Mouse (Mus musculus): ENCODE results near the gene Trpm8. TPM values are rescaled to one million over a fixed set of nuclear protein-coding genes. Genes with fewer than 3 reads are reported as not detected.

The Trpm8 gene
- polyA plus RNA-seq, 1 experiment from 2014 or later, result not detected

DNA sequence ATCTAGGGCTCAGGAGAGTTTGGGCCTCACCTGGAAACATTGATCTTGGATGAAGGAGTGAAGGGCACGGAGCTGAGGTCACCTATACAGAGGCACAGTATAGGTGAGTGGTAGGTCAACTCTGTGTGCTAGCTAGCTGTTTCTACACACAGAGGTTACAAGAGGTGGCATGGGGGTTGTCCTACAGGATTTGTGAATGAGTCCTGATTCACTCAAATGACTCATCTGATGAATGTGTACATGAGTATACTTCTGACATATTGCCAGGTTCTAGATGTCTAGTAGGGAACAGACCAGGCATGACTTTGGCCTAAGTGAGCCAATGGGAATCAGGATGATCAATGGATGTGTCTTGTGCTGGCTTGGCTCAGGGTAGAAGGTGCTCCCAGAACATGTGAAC is 39.8 kb downstream of the Trpm8 start:
- Histone ChIP-seq H3K9me3 (ENCODE audit: control insufficient read depth) (no peaks in the 10 kb centered on the region), H3K4me2 (replicated peaks; ENCODE audit: low read depth) (no peak overlapping the region), H3K4me3 (ENCODE audit: low read depth, low read length) (no peak overlapping the region), H3K27me3 (replicated peaks; ENCODE audit: control insufficient read depth, insufficient read depth, low read length) (no peaks in the 10 kb centered on the region), H3K36me3 (ENCODE audit: control insufficient read depth, insufficient read depth) (no peaks in the 10 kb centered on the region), H3K9ac (ENCODE audit: low read depth, low read length) (no peak overlapping the region), H3K27ac (ENCODE audit: low read depth, low read length) (no peak overlapping the region), H3K4me1 (replicated peaks; ENCODE audit: control insufficient read depth, insufficient read depth, low read length) (no peaks in the 10 kb centered on the region)
- no peak for TF ChIP-seq CTCF (IDR thresholded peaks at IDR 0.05; ENCODE audit: low read depth)
- 71% methylated on average over 1 of the region's 1 CpGs for WGBS
- no peak for ATAC-seq

- 75% methylated on average over 6 of the region's 6 CpGs for WGBS
- TF ChIP-seq CTCF (IDR thresholded peaks at IDR 0.05; ENCODE audit: low read depth), result peak; percentile 93
- H3K4me1 ChIP-seq (replicated peaks; ENCODE audit: control insufficient read depth, insufficient read depth, low read length), result no peaks in the 10 kb centered on the region
- no peaks in the 10 kb centered on the region for H3K36me3 ChIP-seq (ENCODE audit: control insufficient read depth, insufficient read depth)
- no peak overlapping the region for H3K9ac ChIP-seq (ENCODE audit: low read depth, low read length)
- no peak overlapping the region for H3K4me2 ChIP-seq (replicated peaks; ENCODE audit: low read depth)
- ATAC-seq, result no peak
- no peaks in the 10 kb centered on the region for H3K27me3 ChIP-seq (replicated peaks; ENCODE audit: control insufficient read depth, insufficient read depth, low read length)
- H3K4me3 ChIP-seq (ENCODE audit: low read depth, low read length), result no peak overlapping the region
- H3K27ac ChIP-seq (ENCODE audit: low read depth, low read length), result no peak overlapping the region
- H3K9me3 ChIP-seq (ENCODE audit: control insufficient read depth), result no peaks in the 10 kb centered on the region
These were observed 41.1 kb downstream of the Trpm8 start for GRCm38 (mm10) chr1:88318531-88319060.

DNA sequence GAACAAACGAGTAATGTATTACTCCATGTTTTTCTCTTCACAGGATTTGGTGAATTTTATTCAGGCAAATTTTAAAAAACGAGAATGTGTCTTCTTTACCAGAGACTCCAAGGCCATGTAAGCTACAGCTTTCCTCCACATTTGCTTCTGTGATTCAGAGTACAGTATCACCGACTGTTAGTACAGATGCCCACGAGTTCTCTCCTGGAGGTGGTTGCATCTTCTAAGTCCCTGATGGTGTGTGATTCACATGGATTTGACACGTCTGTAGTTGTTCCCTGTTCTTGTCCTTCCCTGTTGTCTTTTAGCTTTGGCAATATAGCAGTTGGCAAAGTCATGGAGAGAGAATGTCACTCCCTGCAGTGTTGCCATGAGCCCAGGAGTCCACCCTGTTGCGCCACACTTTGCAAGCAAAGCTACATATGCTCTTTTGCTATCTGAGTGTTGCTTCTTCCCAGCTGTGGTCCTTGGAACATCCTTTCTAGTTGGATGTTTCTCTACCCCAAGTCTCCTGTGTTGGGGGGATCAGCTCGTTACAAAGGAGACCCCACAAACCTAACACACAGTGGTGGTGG is 43.4 kb downstream of the Trpm8 start:
- no peak overlapping the region for H3K9ac ChIP-seq (ENCODE audit: low read depth, low read length)
- H3K4me3 ChIP-seq (ENCODE audit: low read depth, low read length), result no peak overlapping the region
- no peak for ATAC-seq
- no peaks in the 10 kb centered on the region for H3K27me3 ChIP-seq (replicated peaks; ENCODE audit: control insufficient read depth, insufficient read depth, low read length)
- H3K27ac ChIP-seq (ENCODE audit: low read depth, low read length), result no peak overlapping the region
- TF ChIP-seq CTCF (IDR thresholded peaks at IDR 0.05; ENCODE audit: low read depth), result no peak
- no peaks in the 10 kb centered on the region for H3K36me3 ChIP-seq (ENCODE audit: control insufficient read depth, insufficient read depth)
- 83% methylated on average over 7 of the region's 7 CpGs for WGBS
- no peaks in the 10 kb centered on the region for H3K9me3 ChIP-seq (ENCODE audit: control insufficient read depth)
- no peaks in the 10 kb centered on the region for H3K4me1 ChIP-seq (replicated peaks; ENCODE audit: control insufficient read depth, insufficient read depth, low read length)
- H3K4me2 ChIP-seq (replicated peaks; ENCODE audit: low read depth), result no peak overlapping the region

DNA sequence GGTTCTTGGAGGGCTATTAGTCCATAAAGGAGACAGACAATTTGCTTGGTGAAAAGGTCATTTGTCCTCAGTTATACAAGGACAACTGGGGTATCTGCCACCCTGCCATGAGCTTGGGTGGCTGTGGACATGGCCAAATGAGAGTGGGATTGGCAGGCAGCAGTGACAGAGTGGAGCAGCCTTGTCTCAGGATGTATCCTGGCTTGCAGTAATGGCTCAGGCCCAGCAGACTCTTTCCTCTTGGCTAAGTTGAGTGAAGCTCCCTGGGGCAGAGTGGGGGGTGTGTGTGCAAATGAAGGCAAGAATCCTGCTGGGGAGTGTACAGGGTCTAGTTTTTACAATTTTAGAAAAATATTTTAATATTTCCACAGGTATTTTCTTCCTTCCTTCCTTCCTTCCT is 44.7 kb downstream of the Trpm8 start:
- Histone ChIP-seq H3K4me1 (replicated peaks; ENCODE audit: control insufficient read depth, insufficient read depth, low read length) (no peaks in the 10 kb centered on the region), H3K9me3 (ENCODE audit: control insufficient read depth) (no peaks in the 10 kb centered on the region), H3K9ac (ENCODE audit: low read depth, low read length) (no peak overlapping the region), H3K27ac (ENCODE audit: low read depth, low read length) (no peak overlapping the region), H3K27me3 (replicated peaks; ENCODE audit: control insufficient read depth, insufficient read depth, low read length) (no peaks in the 10 kb centered on the region), H3K4me3 (ENCODE audit: low read depth, low read length) (no peak overlapping the region), H3K36me3 (ENCODE audit: control insufficient read depth, insufficient read depth) (no peaks in the 10 kb centered on the region), H3K4me2 (replicated peaks; ENCODE audit: low read depth) (no peak overlapping the region)
- no peak for ATAC-seq
- no peak for TF ChIP-seq CTCF (IDR thresholded peaks at IDR 0.05; ENCODE audit: low read depth)

GRCm38 (mm10) chr1:88323101-88323500 is 45.6 kb downstream of the Trpm8 start:
- 78% methylated on average over 3 of the region's 3 CpGs for WGBS
- Histone ChIP-seq H3K9ac (ENCODE audit: low read depth, low read length) (no peak overlapping the region), H3K9me3 (ENCODE audit: control insufficient read depth) (no peaks in the 10 kb centered on the region), H3K4me3 (ENCODE audit: low read depth, low read length) (no peak overlapping the region), H3K27me3 (replicated peaks; ENCODE audit: control insufficient read depth, insufficient read depth, low read length) (no peaks in the 10 kb centered on the region), H3K36me3 (ENCODE audit: control insufficient read depth, insufficient read depth) (no peaks in the 10 kb centered on the region), H3K4me2 (replicated peaks; ENCODE audit: low read depth) (no peak overlapping the region), H3K4me1 (replicated peaks; ENCODE audit: control insufficient read depth, insufficient read depth, low read length) (no peaks in the 10 kb centered on the region), H3K27ac (ENCODE audit: low read depth, low read length) (no peak overlapping the region)
- TF ChIP-seq CTCF (IDR thresholded peaks at IDR 0.05; ENCODE audit: low read depth), result no peak
- ATAC-seq, result no peak

- H3K4me3 ChIP-seq (ENCODE audit: low read depth, low read length), result no peak overlapping the region
- ATAC-seq, result no peak
- TF ChIP-seq CTCF (IDR thresholded peaks at IDR 0.05; ENCODE audit: low read depth), result no peak
- H3K27me3 ChIP-seq (replicated peaks; ENCODE audit: control insufficient read depth, insufficient read depth, low read length), result no peaks in the 10 kb centered on the region
- no peak overlapping the region for H3K27ac ChIP-seq (ENCODE audit: low read depth, low read length)
- no peaks in the 10 kb centered on the region for H3K36me3 ChIP-seq (ENCODE audit: control insufficient read depth, insufficient read depth)
- H3K9ac ChIP-seq (ENCODE audit: low read depth, low read length), result no peak overlapping the region
- H3K9me3 ChIP-seq (ENCODE audit: control insufficient read depth), result no peaks in the 10 kb centered on the region
- WGBS, result 86% methylated on average over 9 of the region's 9 CpGs
- H3K4me2 ChIP-seq (replicated peaks; ENCODE audit: low read depth), result no peak overlapping the region
- no peaks in the 10 kb centered on the region for H3K4me1 ChIP-seq (replicated peaks; ENCODE audit: control insufficient read depth, insufficient read depth, low read length)
These were observed 62.0 kb downstream of the Trpm8 start for GRCm38 (mm10) chr1:88339481-88339880.

GRCm38 (mm10) chr1:88342615-88343014 is 65.2 kb downstream of the Trpm8 start:
- Histone ChIP-seq H3K9ac (ENCODE audit: low read depth, low read length) (no peak overlapping the region), H3K27ac (ENCODE audit: low read depth, low read length) (no peak overlapping the region), H3K9me3 (ENCODE audit: control insufficient read depth) (no peaks in the 10 kb centered on the region), H3K36me3 (ENCODE audit: control insufficient read depth, insufficient read depth) (no peaks in the 10 kb centered on the region), H3K27me3 (replicated peaks; ENCODE audit: control insufficient read depth, insufficient read depth, low read length) (no peaks in the 10 kb centered on the region), H3K4me2 (replicated peaks; ENCODE audit: low read depth) (no peak overlapping the region), H3K4me3 (ENCODE audit: low read depth, low read length) (no peak overlapping the region), H3K4me1 (replicated peaks; ENCODE audit: control insufficient read depth, insufficient read depth, low read length) (no peaks in the 10 kb centered on the region)
- TF ChIP-seq CTCF (IDR thresholded peaks at IDR 0.05; ENCODE audit: low read depth), result no peak
- 70% methylated on average over 3 of the region's 3 CpGs for WGBS
- ATAC-seq, result no peak
